Mouse (Mus musculus) skeletal muscle tissue, adult 2 months (tissue): ENCODE measurements at regions not wholly inside any gene's neighbourhood (a gene's known extent, or its start where the extent isn't known, plus 50 kb on each side); places are given as distances from the start of the nearest gene placed in this dataset.
A peak's percentile ranks its signal among the peaks of the same experiment; 100 is the strongest.

ENCODE experiments used
- DNase-seq: peaks from one replicate; pipeline ENCODE4 v3.0.0-alpha.2; 2012; ENCODE audit warnings: low read depth, low spot score

DNA sequence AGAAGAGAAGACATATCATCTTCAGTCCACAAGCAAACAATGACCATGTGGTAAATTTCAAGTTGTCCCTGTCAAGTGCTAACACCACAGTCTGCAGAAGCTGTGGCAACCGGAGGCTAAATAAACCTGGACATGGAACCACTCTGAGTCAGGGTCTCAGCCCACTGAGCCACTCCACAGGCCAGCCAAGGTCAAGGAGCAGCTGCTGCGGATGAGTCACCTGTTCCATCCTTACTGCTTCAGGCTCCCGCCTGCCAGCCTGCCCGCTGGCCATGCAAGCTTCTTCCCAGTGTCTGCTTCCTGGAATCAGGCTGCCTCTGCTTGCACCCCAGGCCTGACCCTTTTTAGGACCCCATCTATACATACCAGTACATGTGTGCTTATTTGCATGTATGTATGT, 319.8 kb downstream of the 1700129C05Rik start:
- DNase-seq = no peak

DNA sequence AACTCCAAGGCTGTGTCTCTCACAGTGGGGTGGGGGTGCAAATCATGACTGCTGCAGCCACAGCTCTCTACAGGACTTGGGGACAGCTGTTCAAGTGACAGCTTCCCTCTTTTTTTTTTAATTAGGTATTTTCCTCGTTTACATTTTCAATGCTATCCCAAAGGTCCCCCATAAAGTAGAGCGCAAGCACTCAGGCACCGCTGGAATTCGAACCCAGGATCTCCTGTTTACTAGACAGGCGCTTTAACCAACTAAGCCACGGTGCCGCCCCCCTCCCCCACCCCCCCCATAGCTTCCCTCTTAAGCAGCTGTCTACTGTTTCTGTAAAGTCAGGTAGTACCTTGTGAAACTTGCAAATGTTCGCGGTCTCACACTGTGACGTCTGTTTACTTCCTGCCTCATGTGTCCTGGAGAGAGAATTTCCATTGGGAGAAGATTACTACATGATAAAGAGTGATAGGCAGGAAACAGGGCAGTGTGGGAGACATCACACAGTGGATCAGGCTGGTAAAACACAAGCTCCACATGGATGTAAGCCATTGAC, 324.7 kb downstream of the 1700129C05Rik start:
- no peak for DNase-seq

DNA sequence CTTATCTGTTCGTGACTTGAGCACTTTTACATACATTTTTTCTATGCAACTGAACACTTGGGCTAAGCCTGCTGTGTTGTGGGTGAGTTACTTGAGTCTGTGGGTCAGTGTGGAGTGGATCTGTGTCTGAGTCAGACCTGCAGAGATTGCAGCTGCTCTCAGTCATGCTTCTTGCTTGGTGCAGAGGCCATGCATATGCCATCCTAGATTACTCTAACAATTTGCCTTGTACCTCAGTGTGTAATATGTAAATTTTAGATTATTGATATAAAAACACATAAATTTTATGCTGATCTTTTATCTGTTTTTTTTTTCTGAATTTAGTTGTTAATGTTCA, 326.2 kb downstream of the 1700129C05Rik start:
- no peak for DNase-seq

DNA sequence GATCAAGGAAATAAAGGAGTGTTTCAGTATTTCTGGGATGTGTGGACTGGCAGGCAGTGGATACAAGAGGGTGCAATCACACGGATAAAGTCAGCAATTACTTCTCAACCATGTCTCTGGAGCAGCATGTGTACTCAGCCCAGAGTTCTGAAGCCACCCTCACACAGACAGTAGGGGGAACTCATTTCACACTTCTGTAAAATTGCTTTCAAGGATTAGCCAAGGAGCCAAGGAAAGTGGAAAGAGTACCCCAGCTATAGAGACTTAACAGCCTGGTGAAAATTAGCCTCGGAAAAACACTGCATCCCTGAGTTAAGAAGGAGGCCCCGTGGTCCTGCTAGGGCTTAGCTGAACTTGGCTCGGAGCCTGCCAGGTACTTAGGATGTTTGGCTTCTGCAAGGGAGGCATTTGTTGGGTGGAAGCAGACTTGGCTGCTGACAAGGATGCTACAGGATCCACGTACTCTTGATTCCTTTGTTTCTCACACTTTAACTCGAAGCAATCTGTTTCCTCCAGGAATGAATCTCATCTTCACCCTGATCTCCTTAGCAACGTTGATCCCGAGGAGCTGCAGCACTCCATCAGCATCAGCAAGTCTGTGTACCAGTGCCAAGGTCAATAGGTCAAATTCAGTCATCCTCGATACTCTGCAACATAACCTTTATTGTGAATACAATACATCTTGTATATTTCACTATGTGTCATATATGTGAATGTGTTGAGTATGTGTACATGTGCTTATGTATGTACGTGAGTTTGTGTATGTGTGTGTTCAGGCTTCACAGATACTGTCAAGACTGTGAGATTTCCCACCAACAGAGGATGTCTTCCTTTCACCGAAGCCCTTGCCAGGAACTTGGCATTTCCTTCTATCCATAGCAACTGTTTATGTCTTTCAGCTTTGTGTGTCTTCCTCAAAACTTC, 326.8 kb downstream of the 1700129C05Rik start:
- DNase-seq = no peak

DNA sequence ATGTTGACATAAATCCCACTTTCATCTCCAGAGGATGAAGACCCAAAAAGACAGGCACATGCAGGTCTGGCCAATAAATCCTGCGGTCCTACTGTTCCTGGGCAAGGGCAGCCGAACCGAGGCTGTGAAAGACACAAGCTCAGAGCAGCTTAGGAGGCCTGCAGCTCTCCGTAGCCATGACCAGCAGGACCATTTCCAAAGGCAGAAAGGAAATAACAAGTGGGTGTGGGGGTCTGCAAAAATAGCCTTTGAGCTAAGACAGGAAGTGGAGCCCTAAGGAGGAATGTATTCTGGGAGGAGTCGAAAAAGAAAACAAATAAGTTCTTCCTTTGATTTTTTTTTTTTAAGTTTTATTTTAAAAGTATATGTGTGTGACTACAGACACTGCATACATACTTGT, 330.1 kb downstream of the 1700129C05Rik start:
- peak; percentile 17 for DNase-seq

DNA sequence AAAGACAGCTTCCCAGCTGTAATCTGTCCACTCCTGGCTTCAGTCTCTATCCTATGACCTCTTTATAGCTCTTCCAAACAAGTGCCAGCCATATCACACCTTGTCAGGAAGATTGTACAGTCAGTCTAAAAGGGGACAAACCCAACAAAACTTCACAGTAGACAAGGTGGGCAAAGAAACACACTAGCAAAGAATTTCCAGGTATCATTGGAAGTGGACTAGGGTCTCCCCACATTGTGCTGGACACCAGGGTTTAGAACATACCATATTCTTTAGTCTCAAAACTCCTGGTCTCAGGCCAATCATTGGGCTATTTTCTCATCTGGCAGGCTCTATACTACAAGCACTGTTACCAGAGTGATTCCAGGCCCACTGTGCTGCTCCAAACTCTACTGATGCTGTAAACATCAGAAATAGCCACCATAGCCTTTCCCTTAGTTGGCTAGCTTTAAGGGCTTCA, 341.3 kb downstream of the 1700129C05Rik start:
- DNase-seq = no peak

DNA sequence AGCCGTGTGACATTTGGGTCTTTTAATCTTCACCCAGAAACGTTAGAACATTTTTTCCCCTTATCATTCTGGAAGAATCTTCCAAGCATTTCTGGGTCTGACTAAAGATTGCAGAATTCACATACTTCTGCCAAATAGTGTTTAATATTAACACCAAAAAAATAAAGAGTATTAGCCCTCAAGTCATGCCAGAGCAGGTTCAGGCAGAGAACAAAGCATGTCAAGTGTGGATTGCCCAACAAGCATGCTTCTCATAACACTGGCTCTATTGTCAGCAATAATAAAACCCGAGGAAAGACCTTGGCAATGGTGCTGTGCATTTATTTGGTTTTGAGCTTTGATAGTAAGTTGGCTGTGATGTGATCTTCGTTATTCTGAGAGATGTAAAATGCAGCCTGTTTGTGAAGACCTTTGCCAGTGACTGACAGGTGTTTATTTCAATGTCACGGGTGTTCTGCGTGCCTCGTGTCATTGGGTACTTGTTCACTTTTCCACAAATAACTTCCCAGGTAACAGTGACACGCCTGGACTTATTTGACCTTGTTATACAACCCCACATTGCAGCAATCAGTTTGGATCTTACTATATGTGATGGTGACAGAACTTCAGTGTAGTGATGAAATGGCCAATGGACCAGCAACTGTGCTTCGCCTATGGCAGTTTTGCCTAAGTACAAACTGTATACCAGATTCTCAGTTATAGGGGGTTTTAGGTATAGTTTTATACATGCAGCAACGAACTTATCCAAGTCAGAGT, 354.3 kb downstream of the 1700129C05Rik start:
- peak; percentile 20 for DNase-seq

DNA sequence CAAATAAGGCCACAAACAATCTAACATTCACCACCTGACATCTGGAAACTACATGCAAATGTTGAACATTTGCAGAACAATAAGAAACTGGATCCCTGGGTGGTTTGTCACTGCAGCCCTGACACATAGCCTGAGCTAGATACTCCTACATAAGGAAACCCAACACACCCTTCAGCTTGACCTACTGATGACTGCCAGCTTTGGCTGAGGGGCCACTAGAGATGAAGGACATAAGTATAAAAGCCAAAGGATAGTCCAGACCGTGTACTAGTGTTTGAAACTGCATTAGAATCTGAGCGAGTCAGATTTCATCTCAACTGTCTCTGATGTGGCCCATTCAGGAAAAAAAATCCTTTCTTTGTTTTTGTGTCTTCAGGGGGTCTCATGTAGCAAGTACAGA, 355.1 kb downstream of the 1700129C05Rik start:
- DNase-seq = no peak

DNA sequence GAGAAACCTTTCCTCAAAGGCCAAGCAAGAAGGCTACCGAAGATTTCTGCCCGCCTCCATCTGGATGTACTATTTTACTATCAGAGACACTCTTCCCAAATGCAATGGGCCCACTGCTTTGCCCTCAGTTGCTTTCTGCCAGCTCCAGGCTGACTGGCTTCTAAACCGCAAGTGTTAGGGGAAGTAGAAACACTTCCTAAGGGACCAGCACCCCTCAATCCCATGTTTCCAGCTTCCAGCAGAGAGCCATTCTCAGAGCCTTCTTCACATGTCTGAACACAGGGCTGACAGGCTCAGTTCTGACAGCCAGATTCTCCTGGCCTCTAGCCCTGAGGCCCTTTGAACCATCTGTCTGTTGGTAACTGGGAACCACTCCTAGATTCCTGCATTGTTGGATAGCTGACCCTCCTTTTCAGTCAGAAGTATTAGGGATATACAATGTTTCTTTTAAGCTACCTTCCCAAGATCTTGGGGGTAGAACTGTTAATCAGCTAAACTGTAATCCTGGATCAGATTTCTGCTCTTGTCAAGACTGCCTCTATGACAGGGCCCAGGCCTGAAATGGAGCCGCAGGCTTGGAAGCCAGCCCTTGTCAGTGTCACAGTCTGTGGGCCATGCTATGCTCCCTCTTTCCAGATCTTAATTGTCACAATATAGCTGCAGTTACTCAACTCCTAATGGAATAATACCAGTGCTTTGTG, 355.8 kb downstream of the 1700129C05Rik start:
- DNase-seq = peak; percentile 16

DNA sequence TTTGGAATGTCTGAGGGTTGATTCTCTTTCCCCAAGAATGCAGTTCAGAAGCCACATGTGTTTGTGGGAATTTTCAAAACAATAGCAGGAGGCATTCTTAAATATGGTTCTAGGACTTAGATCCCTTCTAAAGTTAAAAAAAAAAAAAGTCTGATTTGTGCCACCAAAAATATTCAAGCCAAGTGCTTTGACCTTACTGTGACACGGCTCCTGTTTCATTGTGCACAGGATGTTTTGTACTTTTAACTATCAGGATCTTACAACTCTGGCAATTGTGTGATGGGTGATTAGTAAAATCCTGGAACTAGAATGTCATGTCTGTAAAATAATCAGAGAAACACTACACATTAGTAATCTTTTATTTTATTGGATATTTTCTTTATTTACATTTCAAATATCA, 359.5 kb downstream of the 1700129C05Rik start:
- no peak for DNase-seq

DNA sequence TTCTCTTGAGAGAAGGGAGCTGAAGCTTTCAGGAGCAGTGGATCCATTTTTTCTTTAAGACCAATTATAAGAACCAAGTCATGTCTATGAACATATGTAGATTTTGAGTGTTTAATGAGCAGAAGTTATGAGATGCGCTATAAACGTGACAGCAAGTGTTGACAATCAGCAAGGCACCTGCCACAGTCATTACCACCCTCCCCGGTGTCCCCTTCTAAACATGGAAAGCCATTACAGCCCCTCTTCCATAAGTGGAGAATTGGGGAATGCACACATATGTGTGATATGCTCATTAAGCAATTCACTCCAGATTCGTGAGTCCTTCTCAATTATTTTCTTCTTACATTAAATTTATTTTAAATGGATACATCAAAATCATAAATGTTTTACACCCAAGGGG, 362.4 kb downstream of the 1700129C05Rik start:
- no peak for DNase-seq

DNA sequence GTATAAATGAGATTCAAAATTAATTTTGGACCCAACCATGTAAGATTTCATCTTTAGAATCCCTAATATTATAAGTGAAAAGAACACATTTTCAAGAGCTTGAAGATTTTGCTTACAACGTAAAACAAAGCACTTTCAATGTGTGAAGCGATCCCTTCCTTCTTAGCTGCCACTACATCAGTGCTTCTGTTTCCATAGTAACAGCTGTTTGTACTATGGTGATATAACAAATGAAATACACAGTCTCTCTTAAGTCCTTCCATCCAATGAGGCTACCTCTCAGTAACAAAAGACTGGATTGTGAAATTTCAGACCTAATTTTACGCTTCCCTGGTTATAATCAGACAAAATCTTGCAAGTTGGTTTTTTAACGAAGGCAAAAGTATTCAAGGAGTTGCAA, 364.0 kb downstream of the 1700129C05Rik start:
- DNase-seq = no peak

DNA sequence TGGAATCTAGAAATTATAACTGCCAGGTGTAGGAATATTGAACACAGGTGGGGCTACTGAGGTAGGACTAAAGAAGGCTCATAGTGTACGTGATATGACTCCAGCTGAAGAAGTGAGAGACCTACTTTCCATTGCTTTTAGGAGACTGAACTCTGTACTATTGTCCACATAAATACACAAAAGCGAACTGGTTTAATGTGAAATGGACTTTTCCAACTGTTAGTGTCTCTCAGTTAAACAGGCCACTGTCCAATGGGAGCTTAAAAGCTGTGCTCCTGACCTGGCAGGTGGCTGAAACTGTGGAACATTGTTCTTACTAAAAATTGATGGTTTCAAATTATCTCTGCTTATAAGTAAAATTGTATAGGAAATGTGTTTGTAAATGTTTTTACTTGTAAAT, 381.4 kb downstream of the 1700129C05Rik start:
- no peak for DNase-seq

DNA sequence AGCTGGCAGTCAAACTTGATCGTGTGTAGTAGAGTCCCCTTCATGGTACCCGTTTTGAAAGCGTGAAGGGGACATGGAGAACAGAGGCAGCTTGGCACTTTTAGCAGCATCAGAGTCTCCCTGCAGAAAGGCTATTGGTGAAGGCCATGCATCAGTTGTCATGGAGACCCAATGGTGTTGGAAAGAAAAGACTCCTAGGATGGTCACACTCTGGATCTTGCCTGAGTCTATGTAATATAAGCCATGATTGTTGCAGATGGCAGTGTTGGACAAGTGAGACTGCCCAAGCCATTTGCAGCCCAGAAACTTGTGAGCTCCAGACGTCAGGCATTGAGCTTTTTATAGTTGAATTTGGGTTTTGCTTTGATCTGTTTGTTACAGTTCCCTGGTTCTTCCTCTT, 382.9 kb downstream of the 1700129C05Rik start:
- DNase-seq = no peak

DNA sequence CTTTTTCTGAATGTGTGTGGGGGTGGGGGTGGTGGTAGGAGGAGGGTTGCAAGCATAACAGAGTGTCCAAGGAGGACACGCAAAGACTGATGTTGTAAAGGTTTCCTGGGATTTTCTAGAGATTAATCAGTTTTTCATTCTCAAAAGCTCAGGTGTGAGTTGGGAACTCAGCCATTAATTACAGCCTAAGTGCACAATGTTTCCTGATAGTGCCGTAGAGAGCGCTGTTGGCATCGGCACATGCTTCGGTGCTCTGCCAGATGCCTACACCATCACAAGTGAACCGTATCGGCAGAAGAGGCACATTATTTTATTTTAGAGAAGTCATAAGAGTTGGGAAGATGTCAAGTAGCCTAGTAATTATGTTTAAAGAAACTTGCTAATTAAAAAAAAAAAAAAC, 388.9 kb downstream of the 1700129C05Rik start:
- no peak for DNase-seq

DNA sequence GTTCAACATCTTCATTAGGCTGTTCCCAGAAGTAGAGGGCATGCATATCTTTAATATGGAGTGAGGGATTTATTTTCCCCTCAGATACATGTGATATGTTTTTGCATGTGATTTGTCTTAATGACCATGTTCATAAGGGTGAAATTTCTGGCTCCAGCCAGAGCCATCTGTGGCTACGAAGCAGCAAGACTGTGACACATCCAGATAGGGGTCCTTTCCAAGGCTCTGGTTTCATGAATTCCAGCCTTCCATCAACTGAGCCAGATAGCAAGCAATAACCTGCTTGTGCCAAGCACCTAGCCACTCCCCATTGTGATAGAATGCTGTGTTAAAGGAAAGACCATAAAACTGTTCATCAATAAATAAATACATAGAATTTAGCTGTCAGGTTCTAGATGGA, 389.6 kb downstream of the 1700129C05Rik start:
- no peak for DNase-seq

DNA sequence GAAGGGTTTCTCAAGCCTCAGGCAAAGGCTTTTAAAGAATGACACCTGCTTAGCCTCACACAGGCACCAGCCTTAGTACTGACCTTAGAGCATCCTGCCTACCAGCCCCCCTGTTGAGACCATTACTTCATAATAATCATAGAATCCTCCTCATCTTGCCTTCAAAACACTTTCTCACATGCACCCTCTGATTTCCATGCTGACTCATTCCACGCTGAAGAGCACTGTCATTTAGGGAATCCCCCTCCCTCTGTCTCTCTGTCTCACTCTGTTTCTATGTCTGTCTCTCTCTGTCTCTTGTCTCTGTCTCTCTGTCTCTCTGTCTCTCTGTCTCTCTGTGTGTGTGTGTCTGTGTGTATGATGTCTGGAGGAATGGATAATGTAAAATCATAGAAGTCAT, 416.3 kb downstream of the 1700129C05Rik start:
- DNase-seq = no peak

DNA sequence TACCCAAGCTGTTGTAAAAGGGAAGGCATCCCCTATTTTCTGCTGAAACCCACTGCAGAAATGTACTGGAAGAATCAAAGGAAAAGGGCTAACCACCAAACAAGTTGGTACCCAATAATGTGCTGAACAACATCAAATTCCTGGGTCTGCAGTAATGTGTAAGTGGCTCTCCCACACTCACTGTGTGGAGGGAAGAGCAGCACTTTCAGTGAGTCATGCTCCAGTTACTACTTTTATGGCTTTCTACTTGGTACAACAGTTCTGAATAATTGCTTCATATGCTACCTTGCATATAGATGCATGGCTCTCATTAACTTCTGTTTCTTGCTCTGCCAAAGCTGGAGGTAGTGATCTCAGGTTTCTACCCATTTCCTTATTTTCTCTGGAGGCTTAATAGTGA, 427.8 kb downstream of the 1700129C05Rik start:
- DNase-seq = no peak

DNA sequence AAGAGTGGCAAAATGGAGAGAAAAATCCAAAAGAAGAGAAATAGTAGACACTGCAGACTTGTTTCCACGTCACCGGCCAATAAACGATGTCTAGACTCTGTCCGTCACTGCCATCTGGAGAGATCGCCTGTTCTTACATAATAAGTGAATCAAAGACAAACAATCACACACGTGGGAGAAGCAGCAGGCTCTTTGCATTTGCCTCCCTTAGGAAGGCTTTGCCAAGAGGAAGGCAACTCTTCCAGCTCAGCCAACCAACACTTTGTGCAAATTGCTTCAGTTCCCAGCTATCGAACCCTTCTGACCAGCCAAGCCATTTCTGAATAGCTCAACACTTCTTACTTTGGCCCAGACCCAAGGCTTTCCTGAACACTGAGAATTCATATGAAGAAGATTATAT, 432.8 kb downstream of the 1700129C05Rik start:
- peak; percentile 23 for DNase-seq

DNA sequence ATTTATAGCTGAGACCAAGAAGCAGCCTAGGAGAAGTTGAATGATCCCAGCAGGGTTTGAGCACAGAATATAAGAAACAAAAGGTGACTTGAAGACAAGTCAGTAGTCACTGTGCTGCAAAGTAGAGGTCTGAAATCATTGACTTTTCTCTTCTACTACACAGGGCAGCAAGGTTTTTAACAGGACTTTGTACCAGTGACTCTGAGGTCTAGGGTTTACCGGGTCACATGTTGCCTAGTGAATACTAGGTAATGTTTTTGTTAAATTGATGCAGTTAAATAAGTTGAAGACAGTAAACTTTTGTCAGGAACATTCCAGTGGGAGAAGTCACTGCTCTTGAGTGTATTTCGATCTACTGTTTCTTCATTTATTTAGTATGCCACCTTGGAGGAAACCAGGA, 433.4 kb downstream of the 1700129C05Rik start:
- DNase-seq = no peak

DNA sequence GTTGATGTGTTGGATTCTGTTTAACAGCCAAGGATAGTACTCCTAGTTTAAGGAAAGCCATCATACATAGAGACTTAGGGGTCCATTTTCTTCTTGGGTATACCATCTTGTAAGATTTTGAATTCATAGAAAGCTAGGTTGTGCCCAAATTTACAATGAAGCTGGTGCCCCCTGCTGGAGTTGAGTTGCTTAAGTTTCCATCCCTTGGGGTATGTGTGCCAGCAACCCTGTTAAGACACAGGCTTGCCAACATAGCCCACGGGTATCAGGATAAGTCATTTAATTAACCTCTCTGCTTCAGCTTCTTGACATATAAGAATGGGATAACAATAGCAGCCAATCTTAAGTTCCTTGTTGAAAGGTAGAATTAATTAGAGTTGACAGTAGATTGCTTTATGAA, 440.9 kb downstream of the 1700129C05Rik start:
- no peak for DNase-seq
